Mouse (Mus musculus) hindbrain, postnatal 0 days (tissue): ENCODE measurements around the gene Ccl20. TPM values are rescaled to one million over a fixed set of nuclear protein-coding genes. Genes with fewer than 3 reads are reported as not detected.

Source experiments
- ATAC-seq: fragments of 200-750 bp; cut with Nextera tagmentation; 2 replicates; pipeline ENCODE4 v1.8.0; 2017; ENCODE audit warnings: mild to moderate bottlenecking, moderate TSS enrichment, moderate library complexity
- DNase-seq: peaks from one replicate; pipeline ENCODE4 v3.0.0-alpha.2; 2015; ENCODE audit warnings: low spot score
- H3K27ac ChIP-seq: fragments of 300-500 bp; sonication (generic); 2 replicates; pipeline ENCODE4 v1.5.1; 2014; ENCODE audit warnings: mild to moderate bottlenecking
- H3K27me3 ChIP-seq: fragments of 300-500 bp; sonication (generic); 2 replicates; pipeline ENCODE4 v1.6.1; 2014; ENCODE audit warnings: low read length, mixed read lengths; ENCODE audit not compliant: insufficient read depth
- H3K36me3 ChIP-seq: fragments of 300-500 bp; sonication (generic); 2 replicates; pipeline ENCODE4 v1.6.1; 2014; ENCODE audit warnings: low read length, mixed read lengths; ENCODE audit not compliant: insufficient read depth
- H3K4me1 ChIP-seq: fragments of 300-500 bp; sonication (generic); 2 replicates; pipeline ENCODE4 v1.6.1; 2014; ENCODE audit warnings: antibody characterized with exemption, low read length, mixed read lengths; ENCODE audit not compliant: insufficient read depth
- H3K4me2 ChIP-seq: fragments of 300-500 bp; sonication (generic); 2 replicates; pipeline ENCODE4 v1.6.1; 2014; ENCODE audit warnings: low read depth, mild to moderate bottlenecking, low read length, moderate library complexity, mixed read lengths
- H3K4me3 ChIP-seq: fragments of 300-500 bp; sonication (generic); 2 replicates; pipeline ENCODE4 v1.5.1; 2014; ENCODE audit warnings: low read length
- H3K9ac ChIP-seq: fragments of 300-500 bp; sonication (generic); replicated peaks from 2 replicates; pipeline ENCODE4 v1.6.1; 2014; ENCODE audit warnings: mild to moderate bottlenecking, low read length, moderate library complexity, mixed read lengths
- H3K9me3 ChIP-seq: fragments of 300-500 bp; sonication (generic); 2 replicates; pipeline ENCODE4 v1.6.1; 2016; ENCODE audit warnings: low read length, mixed read lengths
- CTCF ChIP-seq: IDR thresholded peaks from 2 replicates; pipeline ENCODE4 v1.5.1; 2016; ENCODE audit warnings: antibody characterized with exemption, control low read depth, low read depth
- WGBS: fragments of 180-500 bp; shearing (Covaris S2); extraction: QIAGEN DNeasy Blood & Tissue Kit; methylation state at CpG from one replicate; pipeline ENCODE4 v1.1.7; 2014; 5-methylcytosine and 5-hydroxymethylcytosine counted together
- polyA plus RNA-seq: library from polyadenylated mRNA; unstranded; fragments of >200 nt; fragmentation: Nextera tagmentation; extraction: Ambion mirVana; gene quantifications from 2 replicates; pipeline ENCODE4 v1.2.1, GENCODE M21; 2015
- total RNA-seq: library from RNA; depleted of rRNA; stranded (reverse); fragments of >200 nt; gene quantifications from 2 replicates; pipeline ENCODE4 v1.2.3, GENCODE M21; 2014

The Ccl20 gene
- total and polyA plus RNA-seq, 2 experiments from 2014 or later: not detected

GRCm38 (mm10) chr1:83110992-83111391 lies 5.6 kb upstream of the Ccl20 start:
- Histone ChIP-seq H3K27me3 (no peaks in the 10 kb centered on the region), H3K4me1 (no peaks in the 10 kb centered on the region), H3K4me2 (no peak overlapping the region), H3K4me3 (no peak overlapping the region), H3K27ac (no peak overlapping the region), H3K9me3 (no peaks in the 10 kb centered on the region), H3K36me3 (no peaks in the 10 kb centered on the region), H3K9ac (no peak overlapping the region)
- no peak for TF ChIP-seq CTCF
- no peak for DNase-seq
- no peak for ATAC-seq

- H3K9me3 ChIP-seq: no peaks in the 10 kb centered on the region
- WGBS: 68% methylated on average over 5 of the region's 5 CpGs
Measured at GRCm38 (mm10) chr1:83111726-83112125, 4.8 kb upstream of the Ccl20 start.

GRCm38 (mm10) chr1:83117217-83117616 lies 651 bp downstream of the Ccl20 start:
- 89% methylated on average over 3 of the region's 3 CpGs for WGBS
- Histone ChIP-seq H3K4me2 (no peak overlapping the region), H3K9me3 (no peaks in the 10 kb centered on the region), H3K27me3 (no peaks in the 10 kb centered on the region), H3K9ac (no peak overlapping the region), H3K4me1 (no peaks in the 10 kb centered on the region), H3K36me3 (no peaks in the 10 kb centered on the region), H3K4me3 (no peak overlapping the region), H3K27ac (no peak overlapping the region)
- no peak for TF ChIP-seq CTCF
- DNase-seq: no peak
- no peak for ATAC-seq

More at GRCm38 (mm10) chr1:83111726-83112125, 4.8 kb upstream of the Ccl20 start:
- Histone ChIP-seq H3K36me3 (no peaks in the 10 kb centered on the region), H3K9ac (no peak overlapping the region), H3K4me1 (no peaks in the 10 kb centered on the region), H3K27ac (no peak overlapping the region), H3K4me2 (no peak overlapping the region), H3K4me3 (no peak overlapping the region), H3K27me3 (no peaks in the 10 kb centered on the region)
- no peak for ATAC-seq
- DNase-seq: no peak
- TF ChIP-seq CTCF: no peak

GRCm38 (mm10) chr1:83117661-83118060 lies 1.1 kb downstream of the Ccl20 start:
- H3K4me3 ChIP-seq: no peak overlapping the region
- no peak overlapping the region for H3K4me2 ChIP-seq
- no peak overlapping the region for H3K9ac ChIP-seq
- no peak for TF ChIP-seq CTCF
- DNase-seq: no peak
- no peaks in the 10 kb centered on the region for H3K4me1 ChIP-seq
- WGBS: 85% methylated on average over 7 of the region's 7 CpGs
- no peak for ATAC-seq
- H3K36me3 ChIP-seq: no peaks in the 10 kb centered on the region
- H3K9me3 ChIP-seq: no peaks in the 10 kb centered on the region
- H3K27ac ChIP-seq: no peak overlapping the region
- no peaks in the 10 kb centered on the region for H3K27me3 ChIP-seq

- no peak overlapping the region for H3K4me2 ChIP-seq
- DNase-seq (no peak), ATAC-seq (no peak)
- no peak for TF ChIP-seq CTCF
- no peak overlapping the region for H3K9ac ChIP-seq
- H3K9me3 ChIP-seq: no peaks in the 10 kb centered on the region
- H3K4me3 ChIP-seq: no peak overlapping the region
- no peaks in the 10 kb centered on the region for H3K27me3 ChIP-seq
- H3K4me1 ChIP-seq: no peaks in the 10 kb centered on the region
- no peaks in the 10 kb centered on the region for H3K36me3 ChIP-seq
- no peak overlapping the region for H3K27ac ChIP-seq
Measured at GRCm38 (mm10) chr1:83119903-83120302, 3.3 kb downstream of the Ccl20 start.

- Histone ChIP-seq H3K36me3 (no peaks in the 10 kb centered on the region), H3K9ac (no peak overlapping the region), H3K4me3 (no peak overlapping the region), H3K27ac (no peak overlapping the region), H3K9me3 (no peaks in the 10 kb centered on the region), H3K27me3 (no peaks in the 10 kb centered on the region), H3K4me2 (no peak overlapping the region), H3K4me1 (no peaks in the 10 kb centered on the region)
- TF ChIP-seq CTCF: no peak
- DNase-seq (no peak), ATAC-seq (no peak)
- 84% methylated on average over 3 of the region's 3 CpGs for WGBS
Measured at GRCm38 (mm10) chr1:83120312-83120711, 3.7 kb downstream of the Ccl20 start.

- H3K27me3 ChIP-seq: no peaks in the 10 kb centered on the region
- no peaks in the 10 kb centered on the region for H3K36me3 ChIP-seq
- H3K4me3 ChIP-seq: no peak overlapping the region
- no peak overlapping the region for H3K9ac ChIP-seq
- H3K27ac ChIP-seq: no peak overlapping the region
- no peak overlapping the region for H3K4me2 ChIP-seq
- no peaks in the 10 kb centered on the region for H3K4me1 ChIP-seq
- 81% methylated on average over 2 of the region's 2 CpGs for WGBS
- ATAC-seq (no peak), DNase-seq (no peak)
- no peak for TF ChIP-seq CTCF
- H3K9me3 ChIP-seq: no peaks in the 10 kb centered on the region
Measured at GRCm38 (mm10) chr1:83123201-83123600, 6.6 kb downstream of the Ccl20 start.
